Mouse (Mus musculus): ENCODE measurements at regions not wholly inside any gene's neighbourhood (a gene's known extent, or its start where the extent isn't known, plus 50 kb on each side); places are given as distances from the start of the nearest gene placed in this dataset.

DNA sequence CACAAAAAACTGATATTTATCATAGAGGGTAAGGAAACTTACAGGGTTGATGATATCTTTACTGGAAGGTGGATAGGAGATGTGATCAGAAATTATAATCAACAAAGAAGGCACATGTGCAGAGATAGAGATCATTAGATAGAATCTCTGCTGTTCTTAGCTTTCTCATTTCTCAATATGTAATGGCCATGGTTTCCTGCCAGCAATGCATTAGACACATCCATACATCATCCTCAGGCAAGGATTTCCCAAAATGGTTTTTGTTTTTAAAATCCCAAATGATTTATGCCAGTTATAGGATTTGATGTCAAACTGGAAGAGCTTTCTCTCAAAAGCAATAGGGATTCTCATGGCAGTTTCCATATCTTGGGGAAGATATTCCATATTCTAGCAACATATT lies 52.0 kb upstream of the C030005K15Rik start:
- no peak for DNase-seq (ENCODE audit: low spot score in 2 of 2)

DNA sequence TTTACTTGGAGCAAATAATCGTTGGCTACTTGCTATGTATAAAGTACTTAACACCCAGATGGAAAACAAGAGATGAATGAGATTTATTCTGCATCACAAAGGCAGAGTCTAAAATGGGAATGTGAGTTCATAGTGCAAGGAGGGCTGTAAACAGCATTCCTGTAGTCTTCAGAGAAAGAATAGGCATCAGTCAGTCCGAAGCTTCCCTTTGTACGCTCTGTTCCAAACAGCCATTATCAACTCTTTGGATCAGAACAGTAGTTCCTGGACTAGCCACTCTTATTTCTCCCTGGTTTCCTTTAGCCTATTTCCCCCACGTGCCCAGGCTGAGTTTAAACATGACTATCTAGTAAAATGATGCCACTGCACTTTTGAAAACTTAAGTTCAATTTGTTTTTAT lies 52.8 kb upstream of the C030005K15Rik start:
- no peak for DNase-seq (ENCODE audit: low spot score in 2 of 2)

DNA sequence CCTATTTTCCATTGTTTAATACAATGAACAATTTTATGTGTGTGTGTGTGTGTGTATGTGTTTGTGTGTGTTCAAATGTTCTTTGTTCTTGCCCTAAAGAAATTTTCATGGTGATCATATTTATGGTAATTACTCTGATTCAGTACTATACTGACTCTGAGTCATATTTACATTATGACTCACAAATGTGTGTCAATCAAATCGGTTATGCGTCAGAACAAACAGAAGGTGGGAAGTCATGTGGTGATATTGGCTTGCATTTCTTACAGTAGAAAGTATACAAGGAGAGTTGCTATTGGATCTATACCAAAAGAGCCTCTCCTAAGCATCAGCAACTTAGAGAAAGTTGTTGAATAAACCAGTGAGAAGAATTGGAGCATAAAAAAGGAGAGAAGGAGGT lies 67.2 kb upstream of the C030005K15Rik start:
- no peak for DNase-seq (ENCODE audit: low spot score in 2 of 2)

DNA sequence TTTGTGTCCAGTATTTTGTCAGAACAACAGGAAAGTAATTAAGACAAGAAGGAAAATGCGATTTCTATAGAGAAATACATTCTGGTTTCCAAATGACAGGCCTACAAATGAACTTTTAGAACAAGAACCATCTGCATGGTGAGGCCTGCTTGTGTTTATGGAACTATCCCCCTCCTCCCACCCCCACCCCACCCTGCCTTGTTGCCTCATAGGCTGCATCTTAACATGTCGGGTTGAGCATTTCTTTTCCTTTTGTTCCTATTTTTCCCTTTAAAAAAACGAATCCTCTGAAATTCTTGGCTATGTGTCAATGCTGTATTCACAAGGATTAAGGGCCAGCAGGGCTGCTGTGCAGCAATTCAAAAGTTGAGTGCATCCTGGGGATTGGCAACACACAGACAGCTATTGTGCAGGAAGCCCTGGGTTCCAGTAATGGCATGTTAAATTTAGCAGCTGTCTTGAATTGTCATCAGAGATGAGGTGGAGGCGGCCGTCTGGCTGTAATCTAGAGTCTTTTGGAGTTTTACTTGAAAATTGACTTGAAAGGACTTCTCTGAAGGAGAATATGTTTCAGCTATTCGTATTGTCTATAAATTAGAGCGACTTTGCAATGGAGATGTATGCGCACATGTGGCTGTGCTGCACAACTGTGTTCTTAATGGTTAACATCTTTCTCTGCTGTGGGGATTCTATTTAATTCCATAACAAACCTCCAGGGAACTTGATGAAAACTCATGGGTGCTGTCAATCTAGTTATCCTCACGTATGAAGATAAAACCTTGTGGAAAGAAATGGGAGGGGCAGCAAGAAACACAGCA lies 75.1 kb upstream of the C030005K15Rik start:
- DNase-seq (ENCODE audit: low spot score in 2 of 2), result no peak

DNA sequence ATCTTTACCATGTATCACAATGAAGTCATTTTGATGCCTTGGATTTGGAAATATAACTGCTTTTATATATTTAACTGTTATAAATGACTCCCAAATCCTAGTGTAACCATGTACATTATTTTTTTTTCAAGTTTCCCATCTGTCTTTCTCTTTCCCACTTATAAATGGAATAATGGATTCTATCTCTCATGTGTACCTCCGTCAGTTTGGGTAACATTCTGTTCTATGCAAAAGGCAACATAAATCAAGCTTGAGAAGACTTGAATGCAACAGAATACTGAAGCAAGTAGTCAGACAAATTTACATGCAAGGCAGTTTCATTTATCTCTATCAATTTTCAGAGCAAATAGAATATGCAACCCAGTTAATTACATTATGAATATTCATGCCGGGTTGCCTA lies 81.4 kb upstream of the C030005K15Rik start:
- DNase-seq (ENCODE audit: low spot score in 2 of 2), result no peak

DNA sequence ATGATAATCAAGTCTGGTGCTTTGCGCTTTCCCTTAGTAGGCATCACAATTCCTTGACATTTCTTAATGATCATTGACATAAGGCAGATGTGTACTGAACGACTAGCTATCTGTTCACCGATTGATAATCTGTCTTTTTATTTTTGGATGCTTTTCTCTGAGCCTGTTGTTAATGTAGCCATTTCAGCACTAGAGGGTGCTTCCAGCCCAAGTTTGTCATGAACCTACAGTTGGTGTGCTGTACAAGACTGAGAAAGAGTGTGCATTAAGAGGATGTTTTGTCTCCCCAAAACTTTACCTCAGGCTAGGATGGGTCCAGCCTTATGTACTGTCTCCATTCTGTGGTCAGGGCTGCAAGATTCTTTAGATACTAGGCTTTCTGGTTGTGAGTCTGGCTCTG lies 116.0 kb upstream of the C030005K15Rik start:
- no peak for DNase-seq (ENCODE audit: low spot score in 2 of 2)

DNA sequence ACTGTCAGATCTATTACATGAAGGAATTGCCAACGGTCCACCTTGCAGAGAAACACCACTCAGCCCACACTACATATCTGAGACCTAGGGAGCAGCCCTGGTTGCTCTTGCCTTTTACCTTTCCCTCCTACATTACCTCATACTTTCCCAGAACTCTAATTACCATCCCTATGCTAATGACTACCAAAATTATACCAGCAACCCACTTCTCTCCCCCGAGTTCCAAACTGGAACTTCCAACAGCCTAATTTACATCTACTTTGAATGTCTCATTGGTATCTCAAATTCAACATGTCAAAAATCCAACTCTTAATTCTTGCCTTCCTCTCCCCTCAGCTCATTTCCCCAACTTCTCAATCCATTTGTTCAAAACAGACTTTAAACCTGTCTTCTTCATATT lies 124.9 kb upstream of the C030005K15Rik start:
- no peak for DNase-seq (ENCODE audit: low spot score in 2 of 2)

DNA sequence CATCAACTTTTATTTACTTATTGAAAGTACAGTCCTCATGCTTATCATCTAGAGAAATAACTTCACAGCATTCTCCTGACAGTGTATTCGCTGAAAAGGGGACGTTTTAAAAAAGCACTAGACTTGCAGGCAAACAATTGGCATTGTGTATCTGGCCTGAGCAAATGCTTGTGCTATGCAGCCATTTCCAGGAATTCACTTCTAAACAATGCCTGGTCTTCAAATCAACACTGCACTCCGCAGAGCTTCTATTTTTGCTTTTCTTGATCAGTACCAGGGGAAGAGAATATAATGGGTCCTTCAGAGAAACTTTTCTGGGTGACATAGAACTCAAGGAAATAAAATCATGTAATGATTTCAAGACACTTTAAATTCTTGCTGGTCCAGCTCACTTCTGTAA lies 150.5 kb upstream of the C030005K15Rik start:
- DNase-seq (ENCODE audit: low spot score in 2 of 2), result no peak

DNA sequence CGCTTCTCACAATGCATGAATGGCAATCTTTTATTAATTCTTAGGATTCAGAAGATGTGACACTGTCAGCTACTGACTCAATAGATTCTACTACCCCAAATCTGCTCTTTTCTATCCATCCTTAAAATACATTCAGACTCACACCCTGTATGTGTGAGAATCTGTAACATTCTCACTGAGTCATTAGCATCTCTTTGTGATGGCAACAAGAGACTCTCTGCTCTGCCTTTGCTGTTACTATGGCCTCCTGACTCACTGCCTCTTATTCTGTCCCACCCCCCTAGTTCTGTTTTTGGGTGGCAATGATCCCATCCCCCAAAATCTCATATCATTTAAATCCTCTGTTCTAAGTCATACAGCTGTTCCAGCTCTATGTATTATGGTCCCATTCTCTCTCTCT lies 159.5 kb upstream of the C030005K15Rik start:
- no peak for DNase-seq (ENCODE audit: low spot score in 2 of 2)

DNA sequence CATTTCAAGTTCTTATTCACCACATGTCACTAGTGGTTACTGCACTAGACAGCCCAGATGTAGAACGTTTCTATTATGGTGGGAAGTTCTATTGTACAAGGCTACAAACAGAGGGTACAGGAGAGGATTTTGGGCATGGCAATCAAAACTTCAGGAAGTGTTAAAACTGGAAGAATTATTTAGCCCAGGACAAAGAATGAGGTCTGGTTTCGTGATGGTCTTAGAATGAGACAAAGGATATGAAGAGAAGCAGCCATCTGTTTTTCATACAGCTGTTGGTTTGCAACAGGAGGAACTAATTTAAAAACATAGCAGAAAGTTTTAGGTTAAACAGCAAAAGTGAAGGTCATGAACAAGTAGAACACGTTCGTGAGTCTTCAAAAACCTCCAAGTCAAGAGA lies 179.2 kb upstream of the C030005K15Rik start:
- DNase-seq (ENCODE audit: low spot score in 2 of 2), result no peak

DNA sequence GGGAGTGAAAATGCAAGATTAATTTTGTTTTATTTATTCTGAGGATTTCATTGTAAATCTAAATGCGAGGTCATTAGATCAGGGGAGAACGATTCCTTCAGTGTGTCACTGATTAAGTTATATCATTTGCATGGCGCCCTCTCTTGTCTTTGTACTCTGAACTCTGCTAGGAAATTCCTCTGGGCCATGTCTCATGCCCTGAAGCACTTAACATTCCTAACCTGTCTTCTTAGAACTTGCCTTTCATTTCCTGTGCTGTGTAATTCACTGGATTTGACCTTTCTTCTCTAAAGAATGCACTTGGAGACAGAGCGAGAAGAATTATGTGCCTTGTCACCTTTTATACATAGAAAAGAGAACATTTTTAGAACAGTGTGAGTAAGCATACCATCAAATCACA lies 199.0 kb upstream of the C030005K15Rik start:
- DNase-seq (ENCODE audit: low spot score in 2 of 2), result no peak

DNA sequence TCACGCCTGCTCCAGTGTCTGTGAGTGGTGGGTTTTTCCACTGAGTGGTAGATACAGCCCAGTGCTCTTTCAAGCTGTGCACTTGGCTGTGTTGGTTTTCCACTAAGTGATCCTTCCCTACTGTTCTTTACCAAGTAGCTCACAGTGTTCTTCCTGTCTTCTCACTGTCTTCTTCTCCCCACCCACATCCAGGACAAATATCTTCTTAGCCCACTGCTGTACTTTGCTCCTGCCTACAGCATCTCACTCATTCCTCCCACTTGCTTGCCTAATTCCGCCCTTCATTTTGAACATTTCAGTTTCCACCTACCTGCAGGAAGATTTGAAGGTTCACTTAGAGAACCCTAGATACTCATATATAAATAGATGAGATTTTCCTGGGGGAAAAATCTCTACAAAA lies 213.8 kb upstream of the C030005K15Rik start:
- DNase-seq (ENCODE audit: low spot score in 2 of 2), result no peak

DNA sequence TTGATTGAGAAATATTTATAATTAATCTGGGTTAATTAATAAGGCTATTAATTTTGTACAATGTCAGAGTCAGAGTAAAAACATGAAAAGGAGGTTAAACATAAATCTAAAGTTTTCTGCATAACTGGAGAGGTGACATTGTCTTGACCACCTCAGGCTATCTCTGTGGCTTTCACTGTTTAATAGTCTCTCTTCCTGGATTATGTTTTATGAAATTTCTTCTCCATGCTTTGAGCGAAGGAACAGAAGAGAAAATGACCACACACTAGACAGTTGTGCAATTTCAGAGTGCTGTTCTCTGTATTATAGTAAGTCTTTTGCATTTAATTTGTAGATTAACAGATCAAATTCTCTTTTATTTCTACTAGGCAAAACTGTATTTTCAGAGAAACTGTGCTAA lies 239.3 kb upstream of the C030005K15Rik start:
- no peak for DNase-seq (ENCODE audit: low spot score in 2 of 2)

DNA sequence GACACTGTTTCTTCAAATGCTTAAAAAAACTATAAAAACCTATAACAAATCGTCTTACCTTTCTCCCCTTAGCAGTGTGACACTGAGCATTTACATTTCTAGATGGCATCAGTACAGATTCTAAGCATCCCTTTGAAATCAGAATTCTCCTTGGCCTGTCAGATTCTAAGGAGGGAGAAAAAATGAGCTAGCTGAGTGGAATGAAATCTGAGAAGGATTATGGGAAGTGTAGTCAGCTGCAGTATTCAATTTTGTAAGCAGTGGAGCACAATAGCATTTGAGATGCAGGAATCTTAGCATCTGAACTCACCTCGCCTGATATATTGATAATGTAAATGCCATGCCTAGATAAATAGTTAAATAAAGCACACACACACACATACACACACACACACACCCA lies 240.4 kb upstream of the C030005K15Rik start:
- DNase-seq (ENCODE audit: low spot score in 2 of 2), result no peak

DNA sequence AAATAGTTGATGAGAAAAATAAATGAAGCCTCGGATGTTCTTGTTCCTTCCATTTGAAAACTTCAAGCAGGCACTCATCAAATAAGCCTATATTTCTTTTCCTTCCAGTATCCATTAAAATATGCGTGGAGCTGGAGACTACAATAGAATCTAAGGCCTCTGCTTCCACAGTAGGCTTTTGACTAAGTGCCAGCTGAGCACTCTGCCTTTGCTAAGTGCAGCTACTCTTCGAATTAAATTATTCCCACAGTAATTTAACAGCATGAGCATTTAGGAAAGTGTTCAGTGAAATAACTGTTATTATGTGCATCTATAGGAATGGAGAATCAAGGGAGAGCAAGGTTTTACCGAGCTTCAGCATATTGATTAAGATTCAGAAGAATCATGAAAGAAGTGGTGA lies 280.5 kb upstream of the C030005K15Rik start:
- DNase-seq (ENCODE audit: low spot score in 2 of 2), result no peak

DNA sequence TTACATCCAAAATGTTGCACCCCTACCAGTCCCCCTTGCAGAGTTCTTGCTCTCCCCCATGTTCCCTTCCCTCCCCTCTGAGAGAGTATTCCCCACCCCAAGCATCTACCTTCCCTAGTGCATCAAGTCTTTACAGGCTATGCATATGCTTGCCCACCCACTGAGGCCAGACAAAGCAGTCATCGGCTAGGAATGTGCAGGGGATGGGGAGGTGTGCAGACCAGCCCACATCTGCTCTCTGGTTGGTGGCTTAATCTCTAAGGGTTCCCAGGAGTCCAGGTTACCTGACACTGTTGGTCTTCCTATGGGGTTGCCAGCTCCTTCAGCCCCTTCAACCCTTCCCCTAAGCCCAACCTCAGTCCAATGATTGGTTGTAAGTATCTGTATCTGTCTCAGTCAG lies 281.8 kb upstream of the C030005K15Rik start:
- no peak for DNase-seq (ENCODE audit: low spot score in 2 of 2)

DNA sequence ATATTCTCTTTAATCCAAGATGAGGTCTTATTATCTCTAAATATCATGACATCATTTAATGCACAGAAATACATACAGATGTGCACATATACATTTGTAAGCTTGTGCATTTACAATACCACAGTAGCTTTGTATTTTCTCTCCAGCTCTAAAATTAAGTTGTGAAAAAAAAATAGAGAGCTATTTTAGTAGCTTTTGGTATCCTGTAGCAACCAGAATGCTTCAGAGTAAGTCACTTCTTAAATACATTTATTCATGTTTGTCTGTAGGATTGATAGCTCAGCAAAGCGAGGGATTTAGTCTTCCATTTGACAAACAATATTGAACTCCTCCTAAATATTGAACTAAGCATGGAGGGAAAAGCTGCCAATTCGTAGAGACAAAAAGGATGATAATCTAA lies 286.4 kb upstream of the C030005K15Rik start:
- DNase-seq (ENCODE audit: low spot score in 2 of 2), result no peak

DNA sequence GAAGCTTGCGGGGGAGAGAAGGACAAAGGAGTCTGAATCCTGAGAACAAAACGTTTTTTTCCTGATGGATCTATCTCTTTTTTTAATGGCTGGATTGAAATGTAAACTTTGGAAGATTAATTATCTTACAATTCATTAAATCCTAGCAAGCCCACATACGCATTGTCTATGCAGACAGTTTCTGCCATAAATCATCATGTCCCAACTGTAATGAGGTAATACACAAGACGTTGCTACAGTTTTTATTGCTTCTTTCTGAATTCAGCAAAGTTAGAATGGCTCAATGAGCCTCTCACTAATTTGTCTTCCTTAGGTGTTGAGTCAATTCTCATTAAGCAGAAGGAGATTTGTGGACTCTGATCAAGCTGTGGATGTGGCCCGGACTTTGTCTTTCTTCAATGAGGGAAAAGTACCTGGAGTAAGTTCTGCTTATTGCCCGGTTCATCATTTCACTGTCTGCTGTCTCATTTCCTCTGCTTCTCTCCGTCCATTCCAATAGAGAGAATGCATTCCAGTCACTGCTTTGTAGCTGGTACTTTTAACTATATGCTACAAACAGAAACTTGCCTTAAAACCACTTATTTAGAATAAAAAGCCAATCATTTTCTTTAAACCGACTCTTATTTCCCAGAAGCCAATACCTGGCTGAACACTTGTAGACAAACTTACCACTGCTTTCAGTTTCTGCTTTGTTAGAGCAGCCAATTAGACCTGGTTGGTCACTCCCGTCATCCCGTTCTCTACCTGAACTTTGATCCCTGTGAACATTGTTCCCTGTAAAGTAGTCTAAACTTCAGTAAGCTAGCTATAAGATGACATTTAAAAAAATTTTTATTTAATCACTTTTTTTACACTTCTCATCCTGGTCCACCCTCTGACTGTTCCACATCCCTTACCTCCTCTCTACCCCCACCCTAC lies 288.7 kb upstream of the C030005K15Rik start:
- no peak for DNase-seq (ENCODE audit: low spot score in 2 of 2)

DNA sequence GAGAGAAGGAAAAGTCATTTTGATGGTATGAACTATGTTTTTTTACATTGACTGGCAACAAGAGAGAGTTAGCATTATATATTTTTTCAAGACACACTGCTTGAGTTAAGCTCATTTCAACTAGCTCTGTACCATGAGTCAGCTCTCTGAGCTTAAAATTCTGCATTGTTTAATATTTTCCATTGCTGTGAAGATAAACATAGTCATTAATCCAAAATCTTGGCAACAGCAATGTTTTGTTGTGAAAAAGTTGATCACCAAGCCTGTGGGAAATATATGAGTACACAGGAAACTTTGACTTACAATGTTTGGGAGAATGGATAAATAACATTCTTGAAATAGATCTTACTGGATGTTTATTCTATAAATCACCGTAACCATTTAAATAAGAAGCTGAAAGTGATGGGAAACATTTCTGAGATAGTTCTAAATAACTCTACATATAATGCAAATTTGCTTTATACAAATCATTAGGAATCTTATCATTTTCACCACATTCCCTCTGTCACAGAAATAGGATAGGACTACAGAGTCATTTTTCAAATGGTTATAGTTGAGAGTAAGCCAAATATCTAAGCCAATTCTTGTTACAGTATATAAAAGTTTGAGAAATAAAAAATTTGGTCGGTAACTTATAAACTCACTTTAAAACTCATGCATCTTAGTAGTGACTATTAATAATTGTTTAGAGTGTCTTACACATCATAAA lies 290.2 kb upstream of the C030005K15Rik start:
- no peak for DNase-seq (ENCODE audit: low spot score in 2 of 2)

DNA sequence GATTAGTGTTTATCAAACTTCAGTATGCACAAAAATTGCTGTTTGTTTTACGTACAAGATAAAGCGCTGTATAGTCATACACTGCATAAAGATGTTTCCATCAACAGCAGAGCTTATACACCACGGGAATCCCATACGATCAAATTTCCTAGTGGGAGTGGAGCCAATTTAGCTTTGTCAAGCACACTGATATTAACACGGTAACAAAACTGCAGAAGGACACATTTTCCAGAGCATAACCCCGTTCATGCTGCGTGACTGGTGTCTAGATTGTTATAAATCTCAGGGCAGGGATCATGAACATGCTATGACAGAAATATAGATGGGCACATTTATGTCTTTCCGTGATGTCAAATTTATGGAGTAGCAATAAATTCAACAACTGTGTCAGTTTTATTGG lies 302.6 kb upstream of the C030005K15Rik start:
- no peak for DNase-seq (ENCODE audit: low spot score in 2 of 2)

DNA sequence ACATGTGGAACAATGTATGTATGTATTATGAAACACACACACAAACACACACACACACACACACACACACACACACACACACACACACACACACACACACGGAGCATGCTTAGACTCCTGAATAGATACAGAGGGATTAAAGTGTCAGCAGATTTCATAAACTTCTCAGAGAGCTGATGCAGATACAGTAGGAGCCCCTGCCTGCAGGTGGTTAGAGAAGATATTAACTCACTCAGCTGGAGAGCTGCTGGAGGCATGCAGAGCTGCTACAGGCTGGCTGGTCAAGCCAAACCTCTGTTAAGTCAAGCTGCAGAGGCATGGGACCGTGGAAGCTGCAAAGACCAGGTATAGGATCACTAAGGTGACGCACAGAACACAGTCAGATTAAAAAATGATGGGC lies 303.1 kb upstream of the C030005K15Rik start:
- DNase-seq (ENCODE audit: low spot score in 2 of 2), result no peak

DNA sequence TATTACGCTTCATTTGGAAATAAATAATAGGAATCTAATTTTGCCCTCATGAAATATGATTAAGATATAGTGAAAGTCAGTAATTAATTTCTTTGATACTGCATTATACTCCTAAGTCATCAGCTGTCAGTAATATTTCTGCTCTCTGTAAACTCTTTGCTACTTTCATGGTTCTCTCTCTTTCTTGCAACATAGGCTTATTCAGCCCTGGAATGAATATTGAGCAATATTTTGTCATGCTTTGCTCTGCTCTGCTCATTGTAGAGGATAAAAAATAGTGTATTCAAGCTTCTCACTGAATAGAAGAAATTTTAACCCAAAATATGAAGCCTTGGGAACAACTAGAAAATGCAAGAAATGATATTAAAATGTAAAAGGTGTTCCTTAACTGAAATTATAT lies 306.1 kb upstream of the C030005K15Rik start:
- no peak for DNase-seq (ENCODE audit: low spot score in 2 of 2)

Measured in thymus, postnatal 10 days (tissue).